Mouse (Mus musculus) hindbrain, embryonic 12.5 days (tissue): Measurements from ENCODE around the gene Myd88. TPM values are rescaled to one million over a fixed set of nuclear protein-coding genes. Genes with fewer than 3 reads are reported as not detected.

ENCODE experiments used
- ATAC-seq: fragments of 200-750 bp; cut with Nextera tagmentation; 2 replicates; pipeline ENCODE4 v1.8.0; 2017; ENCODE audit warnings: moderate TSS enrichment; ENCODE audit not compliant: low FRiP score
- H3K27ac ChIP-seq: fragments of 300-500 bp; sonication (generic); 2 replicates; pipeline ENCODE4 v1.5.1; 2016; ENCODE audit warnings: mild to moderate bottlenecking
- H3K27me3 ChIP-seq: fragments of 300-500 bp; sonication (generic); 2 replicates; pipeline ENCODE4 v1.6.1; 2016; ENCODE audit warnings: mild to moderate bottlenecking
- H3K36me3 ChIP-seq: fragments of 300-500 bp; sonication (generic); 2 replicates; pipeline ENCODE4 v1.6.1; 2016; ENCODE audit warnings: mild to moderate bottlenecking
- H3K4me1 ChIP-seq: fragments of 300-500 bp; sonication (generic); 2 replicates; pipeline ENCODE4 v1.6.1; 2016
- H3K4me2 ChIP-seq: fragments of 300-500 bp; sonication (generic); replicated peaks from 2 replicates; pipeline ENCODE4 v1.6.1; 2016; ENCODE audit warnings: mild to moderate bottlenecking
- H3K4me3 ChIP-seq: fragments of 300-500 bp; sonication (generic); 2 replicates; pipeline ENCODE4 v1.5.1; 2016; ENCODE audit warnings: mild to moderate bottlenecking
- H3K9ac ChIP-seq: fragments of 300-500 bp; sonication (generic); 2 replicates; pipeline ENCODE4 v1.6.1; 2016; ENCODE audit warnings: mild to moderate bottlenecking, moderate library complexity
- H3K9me3 ChIP-seq: fragments of 300-500 bp; sonication (generic); replicated peaks from 2 replicates; pipeline ENCODE4 v1.6.1; 2016; ENCODE audit warnings: mild to moderate bottlenecking
- WGBS: fragments of 180-500 bp; shearing (Covaris S2); methylation state at CpG from one replicate; pipeline ENCODE4 v1.1.7; 2016; 5-methylcytosine and 5-hydroxymethylcytosine counted together
- polyA plus RNA-seq: library from polyadenylated mRNA; unstranded; fragments of >200 nt; fragmentation: Nextera tagmentation; extraction: Ambion mirVana; gene quantifications from 2 replicates; pipeline ENCODE4 v1.2.1, GENCODE M21; 2016

Myd88 gene
- polyA plus RNA-seq, 1 experiment from 2014 or later, result 6.3 TPM

- H3K4me3 ChIP-seq, result no peak overlapping the region
- H3K9me3 ChIP-seq, result no peaks in the 10 kb centered on the region
- H3K27ac ChIP-seq, result no peak overlapping the region
- no peak overlapping the region for H3K9ac ChIP-seq
- H3K4me2 ChIP-seq, result no peak overlapping the region
- WGBS, result 88% methylated on average over 3 of the region's 3 CpGs
- ATAC-seq, result no peak
- peaks cover 5% of the 10 kb centered on the region; the same call in 1 of the 2 replicates for H3K36me3 ChIP-seq
- peaks cover 20% of the 10 kb centered on the region for H3K27me3 ChIP-seq
- peaks cover 26% of the 10 kb centered on the region for H3K4me1 ChIP-seq
These were observed 2.9 kb downstream of the Myd88 start for GRCm38 (mm10) chr9:119338350-119338749.

GRCm38 (mm10) chr9:119337842-119338241, 3.4 kb downstream of the Myd88 start:
- H3K27ac ChIP-seq, result no peak overlapping the region
- H3K9me3 ChIP-seq, result no peaks in the 10 kb centered on the region
- 88% methylated on average over 14 of the region's 14 CpGs for WGBS
- peaks cover 20% of the 10 kb centered on the region for H3K27me3 ChIP-seq
- ATAC-seq, result no peak
- peaks cover 23% of the 10 kb centered on the region for H3K4me1 ChIP-seq
- 0 out of 2 replicates have a peak, but pooled peaks cover under 1% of the 10 kb centered on the region for H3K36me3 ChIP-seq
- H3K4me2 ChIP-seq, result no peak overlapping the region
- no peak overlapping the region for H3K9ac ChIP-seq
- no peak overlapping the region for H3K4me3 ChIP-seq

GRCm38 (mm10) chr9:119335571-119335970, 5.6 kb downstream of the Myd88 start:
- H3K27ac ChIP-seq, result no peak overlapping the region
- WGBS, result 76% methylated on average over 4 of the region's 4 CpGs
- peaks cover 13% of the 10 kb centered on the region for H3K4me1 ChIP-seq
- no peak overlapping the region for H3K9ac ChIP-seq
- no peak overlapping the region for H3K4me3 ChIP-seq
- no peaks in the 10 kb centered on the region for H3K36me3 ChIP-seq
- H3K27me3 ChIP-seq, result peaks cover 20% of the 10 kb centered on the region
- no peak overlapping the region for H3K4me2 ChIP-seq
- no peak for ATAC-seq
- no peaks in the 10 kb centered on the region for H3K9me3 ChIP-seq

GRCm38 (mm10) chr9:119334834-119335233, 6.4 kb downstream of the Myd88 start:
- peaks cover 5% of the 10 kb centered on the region; the same call in 1 of the 2 replicates for H3K4me1 ChIP-seq
- H3K36me3 ChIP-seq, result no peaks in the 10 kb centered on the region
- H3K9me3 ChIP-seq, result no peaks in the 10 kb centered on the region
- H3K27me3 ChIP-seq, result peaks cover 16% of the 10 kb centered on the region
- no peak overlapping the region for H3K4me3 ChIP-seq
- H3K9ac ChIP-seq, result no peak overlapping the region
- WGBS, result 88% methylated on average over 2 of the region's 2 CpGs
- H3K4me2 ChIP-seq, result no peak overlapping the region
- ATAC-seq, result no peak
- no peak overlapping the region for H3K27ac ChIP-seq

- H3K27me3 ChIP-seq, result peaks cover 11% of the 10 kb centered on the region
- H3K9ac ChIP-seq, result no peak overlapping the region
- H3K36me3 ChIP-seq, result no peaks in the 10 kb centered on the region
- H3K27ac ChIP-seq, result no peak overlapping the region
- 67% methylated on average over 10 of the region's 10 CpGs for WGBS
- H3K4me2 ChIP-seq, result no peak overlapping the region
- H3K4me3 ChIP-seq, result no peak overlapping the region
- no peaks in the 10 kb centered on the region for H3K9me3 ChIP-seq
- no peak for ATAC-seq
- H3K4me1 ChIP-seq, result 0 out of 2 replicates have a peak, but pooled peaks cover under 1% of the 10 kb centered on the region
These were observed 6.9 kb downstream of the Myd88 start for GRCm38 (mm10) chr9:119334324-119334723.

- Histone ChIP-seq H3K4me2 (no peak overlapping the region), H3K9me3 (no peaks in the 10 kb centered on the region), H3K36me3 (no peaks in the 10 kb centered on the region), H3K4me3 (no peak overlapping the region), H3K27ac (no peak overlapping the region), H3K4me1 (no peaks in the 10 kb centered on the region), H3K9ac (no peak overlapping the region), H3K27me3 (no peaks in the 10 kb centered on the region)
- WGBS, result 91% methylated on average over 15 of the region's 15 CpGs
- ATAC-seq, result no peak
These were observed 10.8 kb downstream of the Myd88 start for GRCm38 (mm10) chr9:119330186-119330963.

- ATAC-seq, result no peak
- H3K4me3 ChIP-seq, result no peak overlapping the region
- no peaks in the 10 kb centered on the region for H3K27me3 ChIP-seq
- H3K9me3 ChIP-seq, result no peaks in the 10 kb centered on the region
- H3K4me2 ChIP-seq, result no peak overlapping the region
- no peaks in the 10 kb centered on the region for H3K36me3 ChIP-seq
- no peak overlapping the region for H3K9ac ChIP-seq
- no peak overlapping the region for H3K27ac ChIP-seq
- no peaks in the 10 kb centered on the region for H3K4me1 ChIP-seq
- 82% methylated on average over 3 of the region's 3 CpGs for WGBS
These were observed 12.7 kb downstream of the Myd88 start for GRCm38 (mm10) chr9:119328488-119328887.

- ATAC-seq, result no peak
- Histone ChIP-seq H3K9me3 (no peaks in the 10 kb centered on the region), H3K4me2 (no peak overlapping the region), H3K27ac (no peak overlapping the region), H3K27me3 (no peaks in the 10 kb centered on the region), H3K4me1 (peaks cover 18% of the 10 kb centered on the region), H3K4me3 (no peak overlapping the region), H3K36me3 (no peaks in the 10 kb centered on the region), H3K9ac (no peak overlapping the region)
- WGBS, result 78% methylated on average over 1 of the region's 1 CpGs
These were observed 17.1 kb downstream of the Myd88 start for GRCm38 (mm10) chr9:119324130-119324529.

GRCm38 (mm10) chr9:119323260-119323645, 18.0 kb downstream of the Myd88 start:
- WGBS, result 9% methylated on average over 9 of the region's 9 CpGs
- peak; percentile 23; the same call in 1 of the 2 replicates for ATAC-seq
- peak overlapping the region; percentile 68 for H3K9ac ChIP-seq
- 0 out of 2 replicates have a peak, but pooled peaks cover 3% of the 10 kb centered on the region for H3K36me3 ChIP-seq
- peak overlapping the region; percentile 95 for H3K4me3 ChIP-seq
- H3K4me1 ChIP-seq, result peaks cover 18% of the 10 kb centered on the region
- no peaks in the 10 kb centered on the region for H3K27me3 ChIP-seq
- peak overlapping the region; percentile 99 for H3K4me2 ChIP-seq
- H3K9me3 ChIP-seq, result no peaks in the 10 kb centered on the region
- H3K27ac ChIP-seq, result peak overlapping the region; percentile 92

GRCm38 (mm10) chr9:119322289-119323259, 18.6 kb downstream of the Myd88 start, which contains the start of gene Oxsr1:
Gene Oxsr1 (minus strand): TSS chr9:119322427.
- H3K4me1 ChIP-seq, result peaks cover 18% of the 10 kb centered on the region
- H3K4me2 ChIP-seq, result peak within 1 kb of the TSS; percentile 99
- whole genome bisulfite sequencing, result under 1% methylated on average over 72 of the region's 76 CpGs
- H3K4me3 ChIP-seq, result peak within 1 kb of the TSS; percentile 95
- peak; percentile 98 for ATAC-seq
- H3K27ac ChIP-seq, result peak within 1 kb of the TSS; percentile 92
- no peaks in the 10 kb centered on the region for H3K9me3 ChIP-seq
- 0 out of 2 replicates have a peak, but pooled peaks cover 3% of the 10 kb centered on the region for H3K36me3 ChIP-seq
- H3K9ac ChIP-seq, result peak within 1 kb of the TSS; percentile 89
- no peaks in the 10 kb centered on the region for H3K27me3 ChIP-seq

- ATAC-seq, result peak; percentile 54
- peak overlapping the region; percentile 95 for H3K4me3 ChIP-seq
- H3K9me3 ChIP-seq, result no peaks in the 10 kb centered on the region
- H3K9ac ChIP-seq, result peak overlapping the region; percentile 89
- H3K4me2 ChIP-seq, result peak overlapping the region; percentile 99
- under 1% methylated on average over 59 of the region's 59 CpGs for WGBS
- no peaks in the 10 kb centered on the region for H3K27me3 ChIP-seq
- peaks cover 18% of the 10 kb centered on the region for H3K4me1 ChIP-seq
- H3K27ac ChIP-seq, result peak overlapping the region; percentile 92
- H3K36me3 ChIP-seq, result 0 out of 2 replicates have a peak, but pooled peaks cover 3% of the 10 kb centered on the region
These were observed 19.6 kb downstream of the Myd88 start for GRCm38 (mm10) chr9:119321392-119322229.
